10 mouse cellular contexts compared by ENCODE assay signal in the genomic region with DNA sequence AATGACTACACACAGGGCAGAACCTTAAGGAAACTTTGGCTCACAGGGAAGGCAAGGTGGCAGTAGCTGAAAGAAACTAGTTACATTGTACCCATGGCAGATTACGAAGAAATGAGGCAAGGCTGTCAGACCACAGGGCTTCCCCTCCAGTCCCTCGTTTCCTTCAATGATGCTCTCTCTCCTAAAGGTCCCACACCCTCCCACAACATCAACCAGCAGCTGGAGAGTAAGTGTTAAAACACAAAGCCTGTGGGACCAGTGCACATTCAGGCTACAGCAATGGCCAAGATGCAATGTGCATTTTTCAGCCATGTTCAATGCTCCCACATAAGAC.
"Had no signal": no experiment of that assay in that cellular context is flagged by ENCODE, and none has a peak within 500 bp of the region (broad histone marks: within the 10 kb centered on the region; RNA-seq: fewer than 3 reads in every experiment).

No protein-coding gene starts in this region.

- H3K9ac ChIP-seq: limb, embryonic 12.5 days; liver, embryonic 13.5 days; midbrain, embryonic 12.5 days; neural tube, embryonic 13.5 days had no signal

- H3K9me3 ChIP-seq: liver, embryonic 13.5 days; midbrain, embryonic 12.5 days; neural tube, embryonic 13.5 days had no signal

- H3K4me2 ChIP-seq: limb, embryonic 12.5 days; liver, embryonic 13.5 days; midbrain, embryonic 12.5 days; neural tube, embryonic 13.5 days had no signal

- DNase-seq: kidney, postnatal 4 days; liver, embryonic 13.5 days; right cerebral cortex, adult 18-20 months; right cerebral cortex, postnatal 25 days had no signal

- H3K27me3 ChIP-seq: limb, embryonic 12.5 days; liver, embryonic 13.5 days; midbrain, embryonic 12.5 days; neural tube, embryonic 13.5 days had no signal

- H3K4me1 ChIP-seq: midbrain, embryonic 12.5 days; neural tube, embryonic 13.5 days had no signal

- ATAC-seq: inflammation-experienced regulatory T-cells, adult 6 months; midbrain, embryonic 16.5 days had no signal

- H3K36me3 ChIP-seq: limb, embryonic 12.5 days; liver, embryonic 13.5 days; midbrain, embryonic 12.5 days; neural tube, embryonic 13.5 days had no signal

- H3K4me3 ChIP-seq: layer of hippocampus, adult 2 months; limb, embryonic 12.5 days; liver, embryonic 13.5 days; midbrain, embryonic 12.5 days; neural tube, embryonic 13.5 days had no signal

- H3K27ac ChIP-seq: layer of hippocampus, adult 2 months; limb, embryonic 12.5 days; liver, embryonic 13.5 days; midbrain, embryonic 12.5 days; neural tube, embryonic 13.5 days had no signal
